Mouse (Mus musculus) lung, embryonic 14.5 days (tissue): ENCODE data around the gene Hic2. TPM values are rescaled to one million over a fixed set of nuclear protein-coding genes. Genes with fewer than 3 reads are reported as not detected.
A peak's percentile ranks its signal among the peaks of the same experiment; 100 is the strongest.

Experiments used
- ATAC-seq: fragments of 200-750 bp; cut with Nextera tagmentation; 2 replicates; pipeline ENCODE4 v1.8.0; 2017; ENCODE audit warnings: mild to moderate bottlenecking, moderate TSS enrichment, moderate library complexity; ENCODE audit not compliant: insufficient read depth
- DNase-seq: peaks from one replicate; pipeline ENCODE4 v3.0.0-alpha.2; 2015
- H3K27ac ChIP-seq: fragments of 300-500 bp; sonication (generic); 2 replicates; pipeline ENCODE4 v1.5.1; 2014; ENCODE audit warnings: low read depth, mild to moderate bottlenecking, moderate library complexity
- H3K27me3 ChIP-seq: fragments of 300-500 bp; sonication (generic); 2 replicates; pipeline ENCODE4 v1.6.1; 2014; ENCODE audit warnings: low read length, control low read depth; ENCODE audit not compliant: insufficient read depth
- H3K36me3 ChIP-seq: fragments of 300-500 bp; sonication (generic); 2 replicates; pipeline ENCODE4 v1.6.1; 2014; ENCODE audit warnings: control low read depth; ENCODE audit not compliant: insufficient read depth
- H3K4me1 ChIP-seq: fragments of 300-500 bp; sonication (generic); 2 replicates; pipeline ENCODE4 v1.6.1; 2014; ENCODE audit warnings: antibody characterized with exemption, control low read depth; ENCODE audit not compliant: insufficient read depth
- H3K4me2 ChIP-seq: fragments of 300-500 bp; sonication (generic); 2 replicates; pipeline ENCODE4 v1.6.1; 2014; ENCODE audit warnings: mild to moderate bottlenecking
- H3K4me3 ChIP-seq: fragments of 300-500 bp; sonication (generic); 2 replicates; pipeline ENCODE4 v1.5.1; 2014; ENCODE audit warnings: low read depth, low read length
- H3K9ac ChIP-seq: fragments of 300-500 bp; sonication (generic); 2 replicates; pipeline ENCODE4 v1.6.1; 2014
- H3K9me3 ChIP-seq: fragments of 300-500 bp; sonication (generic); 2 replicates; pipeline ENCODE4 v1.6.1; 2016; ENCODE audit warnings: low read depth, low read length, control low read depth
- CTCF ChIP-seq: IDR thresholded peaks from 2 replicates; pipeline ENCODE4 v1.5.1; 2016; ENCODE audit warnings: antibody characterized with exemption, low read depth
- WGBS: fragments of 180-500 bp; shearing (Covaris S2); extraction: QIAGEN DNeasy Blood & Tissue Kit; methylation state at CpG from one replicate; pipeline ENCODE4 v1.1.7; 2014; 5-methylcytosine and 5-hydroxymethylcytosine counted together
- polyA plus RNA-seq: library from polyadenylated mRNA; unstranded; fragments of >200 nt; fragmentation: Nextera tagmentation; extraction: Ambion mirVana; gene quantifications from 2 replicates; pipeline ENCODE4 v1.2.1, GENCODE M21; 2014

The Hic2 gene
- polyA plus RNA-seq, 1 experiment from 2014 or later, result 4.3 TPM

DNA sequence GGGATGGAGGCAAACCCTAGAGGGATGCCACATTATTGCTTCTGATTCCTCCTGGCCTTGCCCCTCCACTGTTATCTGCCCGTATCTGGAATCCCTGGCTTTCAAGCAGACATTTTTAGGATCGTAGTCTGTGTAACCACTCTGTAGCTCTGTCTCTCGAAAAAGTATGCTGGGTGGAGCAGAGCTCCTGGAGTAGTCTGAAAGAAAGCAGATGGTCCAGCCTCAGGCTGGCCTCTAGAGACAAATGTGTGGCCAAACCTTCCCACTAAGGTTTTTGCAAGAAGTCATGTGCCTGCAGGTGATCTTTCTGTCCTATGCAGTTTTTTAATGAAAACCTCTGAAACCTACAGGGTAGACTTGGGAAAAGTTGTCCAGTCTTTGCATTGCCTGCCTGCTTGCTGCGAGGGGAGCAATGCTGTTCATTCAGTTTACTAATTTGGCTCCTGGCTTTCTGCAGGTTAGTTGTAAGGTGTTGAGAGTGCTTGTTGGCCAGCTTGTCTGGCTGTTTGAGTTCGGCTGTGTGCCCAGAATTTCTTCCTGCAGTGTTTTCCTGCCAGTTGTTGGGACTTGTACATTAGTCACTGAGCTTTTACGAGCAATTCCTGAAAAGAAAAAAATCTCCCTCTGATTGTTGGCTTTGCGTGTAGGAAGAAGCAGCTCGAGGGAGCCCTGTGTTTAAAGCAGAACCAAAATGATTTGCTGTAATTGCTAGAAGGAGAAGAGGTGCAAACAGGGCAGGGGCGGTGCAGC is 1.7 kb downstream of the Hic2 start:
- H3K36me3 ChIP-seq, result no peaks in the 10 kb centered on the region
- no peak for TF ChIP-seq CTCF
- DNase-seq (peak; percentile 31), ATAC-seq (no peak)
- peak overlapping the region; percentile 78 for H3K4me2 ChIP-seq
- H3K9ac ChIP-seq, result peak overlapping the region; percentile 94; the same call in 1 of the 2 replicates
- H3K27ac ChIP-seq, result peak overlapping the region; percentile 8; the same call in 1 of the 2 replicates
- H3K4me3 ChIP-seq, result peak overlapping the region; percentile 90
- H3K9me3 ChIP-seq, result no peaks in the 10 kb centered on the region
- H3K4me1 ChIP-seq, result peaks cover 11% of the 10 kb centered on the region; the same call in 1 of the 2 replicates
- H3K27me3 ChIP-seq, result no peaks in the 10 kb centered on the region
- 25% methylated on average over 9 of the region's 9 CpGs for WGBS

DNA sequence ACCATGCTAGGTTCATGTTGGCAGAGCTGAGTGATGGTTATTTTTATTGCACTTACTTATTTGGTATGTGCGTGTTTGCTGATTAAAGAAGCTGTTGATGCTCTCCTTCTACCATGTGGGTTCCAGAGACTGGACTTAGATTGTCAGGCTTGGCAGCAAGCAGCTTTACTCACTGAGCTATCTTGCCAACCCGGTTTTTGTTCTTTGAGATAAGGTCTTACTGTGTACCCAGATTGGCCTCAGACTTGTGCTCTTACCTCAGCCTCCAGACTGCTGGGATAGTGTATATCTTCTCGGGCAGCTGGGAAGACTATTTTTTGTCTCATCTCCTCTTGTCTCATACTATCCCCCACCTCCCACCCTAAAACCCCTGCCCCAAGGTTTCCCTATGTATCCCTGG is 4.3 kb downstream of the Hic2 start:
- 59% methylated on average over 3 of the region's 3 CpGs for WGBS
- H3K4me2 ChIP-seq, result no peak overlapping the region
- H3K27me3 ChIP-seq, result no peaks in the 10 kb centered on the region
- TF ChIP-seq CTCF, result no peak
- H3K36me3 ChIP-seq, result no peaks in the 10 kb centered on the region
- H3K27ac ChIP-seq, result no peak overlapping the region
- H3K9me3 ChIP-seq, result no peaks in the 10 kb centered on the region
- no peak overlapping the region for H3K9ac ChIP-seq
- ATAC-seq, result no peak
- peaks cover 14% of the 10 kb centered on the region; the same call in 1 of the 2 replicates for H3K4me1 ChIP-seq
- no peak overlapping the region for H3K4me3 ChIP-seq
- DNase-seq, result no peak

DNA sequence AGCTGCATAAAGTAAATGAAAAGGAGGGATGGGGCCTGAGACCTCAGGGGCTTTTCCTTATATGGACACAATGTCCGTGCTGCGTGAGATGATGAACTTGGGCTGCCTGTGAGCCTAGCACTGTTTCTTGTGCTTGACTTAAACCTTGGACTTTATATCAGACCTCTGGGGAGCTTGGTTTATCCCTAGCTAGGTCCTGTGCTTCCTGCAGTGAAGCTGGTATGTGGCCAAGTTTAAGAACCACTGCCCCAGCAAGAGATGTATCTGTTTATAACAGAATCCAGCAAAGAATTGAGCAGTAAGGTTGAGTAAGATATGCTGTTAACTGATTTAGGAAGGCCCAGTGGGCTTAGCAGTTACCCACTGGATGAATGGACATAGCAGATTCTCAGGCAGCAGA is 6.0 kb downstream of the Hic2 start:
- no peaks in the 10 kb centered on the region for H3K36me3 ChIP-seq
- no peak overlapping the region for H3K27ac ChIP-seq
- no peak overlapping the region for H3K9ac ChIP-seq
- no peak overlapping the region for H3K4me2 ChIP-seq
- no peaks in the 10 kb centered on the region for H3K27me3 ChIP-seq
- TF ChIP-seq CTCF, result no peak
- WGBS, result 55% methylated on average over 2 of the region's 2 CpGs
- no peak for DNase-seq
- H3K4me3 ChIP-seq, result no peak overlapping the region
- H3K4me1 ChIP-seq, result peaks cover 18% of the 10 kb centered on the region
- ATAC-seq, result no peak
- H3K9me3 ChIP-seq, result no peaks in the 10 kb centered on the region

DNA sequence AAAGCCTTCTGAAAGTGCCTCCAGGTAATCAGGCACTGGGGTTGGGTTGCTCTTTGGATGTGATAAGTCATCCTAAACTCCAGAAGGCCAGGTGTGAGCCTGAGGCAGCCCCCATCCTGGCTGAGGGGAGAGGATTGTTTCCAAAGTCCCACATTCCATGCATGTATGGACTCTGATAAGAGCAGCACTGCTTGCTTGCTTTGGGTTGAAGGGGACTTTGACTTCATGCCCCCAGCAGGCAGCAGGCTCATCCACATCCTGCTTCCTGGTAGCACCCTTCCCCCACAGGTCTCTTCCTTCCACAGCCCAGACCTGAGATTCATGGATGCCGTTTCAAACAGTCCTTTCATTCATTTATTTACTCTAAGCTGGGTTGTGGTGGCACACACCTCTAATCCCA is 10.4 kb downstream of the Hic2 start:
- Histone ChIP-seq H3K27me3 (no peaks in the 10 kb centered on the region), H3K36me3 (no peaks in the 10 kb centered on the region), H3K4me3 (no peak overlapping the region), H3K27ac (peak overlapping the region; percentile 70; the same call in 1 of the 2 replicates), H3K9me3 (no peaks in the 10 kb centered on the region), H3K9ac (no peak overlapping the region), H3K4me2 (no peak overlapping the region), H3K4me1 (peaks cover 7% of the 10 kb centered on the region)
- 19% methylated on average over 1 of the region's 1 CpGs for WGBS
- TF ChIP-seq CTCF, result no peak
- ATAC-seq, result peak; percentile 33; the same call in 1 of the 2 replicates
- no peak for DNase-seq

- H3K4me2 ChIP-seq, result no peak overlapping the region
- no peak for ATAC-seq
- H3K9ac ChIP-seq, result no peak overlapping the region
Measured at GRCm38 (mm10) chr16:17244996-17245395, 11.6 kb downstream of the Hic2 start.

DNA sequence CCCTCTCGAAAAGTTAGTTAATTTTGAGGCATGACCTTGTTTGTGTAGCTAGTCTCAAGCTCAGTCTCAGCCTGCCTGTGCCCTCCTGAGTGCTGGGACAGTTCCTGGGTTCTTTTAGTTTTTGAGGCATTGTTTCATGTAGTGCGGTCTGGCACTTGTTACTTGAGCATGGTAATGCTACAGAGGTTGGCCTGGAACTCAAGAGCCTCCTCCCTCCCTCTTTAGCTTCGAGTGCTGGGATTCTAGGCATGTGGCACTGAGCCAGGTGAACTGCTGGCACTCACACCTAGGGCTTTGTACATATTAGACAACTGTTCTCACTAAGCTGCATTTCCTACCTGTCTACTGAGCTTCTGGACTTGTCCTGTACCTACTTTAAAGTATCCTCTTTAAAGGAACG is 14.4 kb downstream of the Hic2 start:
- WGBS, result 51% methylated on average over 4 of the region's 4 CpGs

More at GRCm38 (mm10) chr16:17244996-17245395, 11.6 kb downstream of the Hic2 start:
- H3K36me3 ChIP-seq, result no peaks in the 10 kb centered on the region
- 67% methylated on average over 1 of the region's 1 CpGs for WGBS
- no peak overlapping the region for H3K27ac ChIP-seq
- TF ChIP-seq CTCF, result no peak
- no peak for DNase-seq
- no peaks in the 10 kb centered on the region for H3K9me3 ChIP-seq
- H3K27me3 ChIP-seq, result no peaks in the 10 kb centered on the region
- no peak overlapping the region for H3K4me3 ChIP-seq
- peaks cover 7% of the 10 kb centered on the region for H3K4me1 ChIP-seq

GRCm38 (mm10) chr16:17249135-17249534 is 15.8 kb downstream of the Hic2 start:
- 42% methylated on average over 6 of the region's 6 CpGs for WGBS
- TF ChIP-seq CTCF, result no peak
- ATAC-seq (no peak), DNase-seq (no peak)
- Histone ChIP-seq H3K4me3 (no peak overlapping the region), H3K4me1 (peaks cover 18% of the 10 kb centered on the region), H3K9ac (no peak overlapping the region), H3K27ac (no peak overlapping the region), H3K9me3 (no peaks in the 10 kb centered on the region), H3K4me2 (no peak overlapping the region), H3K36me3 (no peaks in the 10 kb centered on the region), H3K27me3 (no peaks in the 10 kb centered on the region)

More for the DNA sequence above, 14.4 kb downstream of the Hic2 start:
- Histone ChIP-seq H3K4me1 (peaks cover 9% of the 10 kb centered on the region), H3K9me3 (no peaks in the 10 kb centered on the region), H3K4me2 (no peak overlapping the region), H3K27me3 (no peaks in the 10 kb centered on the region), H3K36me3 (no peaks in the 10 kb centered on the region), H3K27ac (peak overlapping the region; percentile 77), H3K4me3 (no peak overlapping the region), H3K9ac (no peak overlapping the region)
- no peak for TF ChIP-seq CTCF
- peak; percentile 56 for ATAC-seq
- DNase-seq, result peak; percentile 78
